Mouse (Mus musculus) gastrocnemius, postnatal 4 days (tissue): ENCODE data around the gene Gm11099. TPM values are rescaled to one million over a fixed set of nuclear protein-coding genes. Genes with fewer than 3 reads are reported as not detected.

ENCODE experiments used
- DNase-seq, 2 experiments: peaks; one replicate each; pipeline ENCODE4 v3.0.0; 2021 to 2022; ENCODE audit warnings: low spot score in 2 of 2, mixed read lengths in 2 of 2
- long read RNA-seq, 2 experiments: library from polyadenylated mRNA; stranded (forward); transcript quantifications; one replicate each; pipeline ENCODE4 v2.0.0; 2021
- total RNA-seq, 2 experiments: library from RNA; stranded (reverse); gene quantifications; 2 replicates each; pipeline ENCODE4 v1.2.3; 2021

The Gm11099 gene
- not detected for total RNA-seq
- long read RNA-seq, experiment 1 = 0 reads
- long read RNA-seq, experiment 2 = 0 reads

DNA sequence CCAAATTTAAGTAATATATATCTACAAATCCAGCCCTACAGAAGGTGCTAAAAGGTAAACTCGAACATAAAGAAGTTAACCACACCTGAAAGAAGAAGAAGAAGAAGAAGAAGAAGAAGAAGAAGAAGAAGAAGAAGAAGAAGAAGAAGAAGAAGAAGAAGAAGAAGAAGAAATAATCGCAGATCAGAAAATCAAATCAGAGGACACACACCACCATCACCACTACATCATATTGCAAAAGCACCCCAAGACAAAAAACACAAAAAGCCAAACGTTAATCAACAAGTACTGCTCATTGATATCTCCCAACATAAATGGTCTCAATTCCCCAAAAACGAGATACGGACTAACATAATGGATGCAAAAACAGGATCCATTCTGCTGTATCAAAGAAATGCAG, at the start of gene Gm11099:
TSS of gene Gm11099 (plus strand) at position 301 of the 400 bp plus-strand sequence.
- no peak for DNase-seq

DNA sequence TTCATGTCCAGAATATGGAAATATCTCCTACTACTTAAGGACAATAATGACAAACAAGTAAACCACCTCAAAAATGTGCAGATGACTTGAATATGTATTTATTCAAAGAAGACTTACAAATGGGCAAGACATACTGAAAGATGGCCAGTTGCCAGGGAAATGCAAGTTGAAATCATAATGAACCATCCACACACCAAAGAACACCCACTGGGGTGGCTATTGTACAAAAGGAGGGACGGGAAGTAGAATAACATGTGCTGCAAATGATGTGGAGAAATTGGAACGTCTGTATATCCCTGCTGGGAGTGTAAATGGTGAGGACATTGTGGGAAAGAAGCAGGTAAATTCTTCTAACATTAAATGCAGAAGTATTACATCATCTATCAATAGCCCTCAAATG, 46.3 kb upstream of the Gm11099 start:
- DNase-seq = no peak

DNA sequence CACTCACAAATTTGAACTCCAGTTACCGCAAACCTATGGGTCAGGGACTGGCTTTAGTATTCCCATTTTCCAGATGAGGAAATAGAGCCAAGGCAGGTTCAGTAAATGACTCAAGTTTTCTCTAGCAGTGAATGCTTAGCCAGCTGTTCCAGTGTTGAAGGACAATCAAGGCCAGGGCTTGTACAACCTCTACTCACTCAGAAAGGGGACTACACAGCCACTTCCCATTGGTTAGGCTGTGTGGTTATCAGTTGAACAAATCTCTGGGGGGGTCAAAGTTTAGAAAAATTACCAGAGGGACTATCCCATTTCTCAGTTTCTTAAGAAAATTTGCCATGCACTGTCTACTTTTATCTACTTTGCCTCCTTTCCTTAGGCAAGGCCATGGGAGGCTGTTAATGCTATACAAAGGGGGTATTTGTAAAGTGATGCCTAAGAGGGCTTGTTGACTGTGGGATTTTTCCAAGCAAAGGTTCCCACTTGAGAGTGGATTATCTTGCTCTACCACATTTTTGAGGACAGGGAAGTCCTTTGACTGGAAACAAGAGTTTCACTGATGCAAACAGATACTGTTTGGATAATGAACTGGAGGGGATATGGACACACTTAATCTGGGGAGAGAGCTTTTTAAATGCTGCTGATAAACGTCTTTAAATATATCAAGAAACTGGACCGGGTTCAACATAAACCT, 30.2 kb upstream of the Gm11099 start:
- no peak for DNase-seq

DNA sequence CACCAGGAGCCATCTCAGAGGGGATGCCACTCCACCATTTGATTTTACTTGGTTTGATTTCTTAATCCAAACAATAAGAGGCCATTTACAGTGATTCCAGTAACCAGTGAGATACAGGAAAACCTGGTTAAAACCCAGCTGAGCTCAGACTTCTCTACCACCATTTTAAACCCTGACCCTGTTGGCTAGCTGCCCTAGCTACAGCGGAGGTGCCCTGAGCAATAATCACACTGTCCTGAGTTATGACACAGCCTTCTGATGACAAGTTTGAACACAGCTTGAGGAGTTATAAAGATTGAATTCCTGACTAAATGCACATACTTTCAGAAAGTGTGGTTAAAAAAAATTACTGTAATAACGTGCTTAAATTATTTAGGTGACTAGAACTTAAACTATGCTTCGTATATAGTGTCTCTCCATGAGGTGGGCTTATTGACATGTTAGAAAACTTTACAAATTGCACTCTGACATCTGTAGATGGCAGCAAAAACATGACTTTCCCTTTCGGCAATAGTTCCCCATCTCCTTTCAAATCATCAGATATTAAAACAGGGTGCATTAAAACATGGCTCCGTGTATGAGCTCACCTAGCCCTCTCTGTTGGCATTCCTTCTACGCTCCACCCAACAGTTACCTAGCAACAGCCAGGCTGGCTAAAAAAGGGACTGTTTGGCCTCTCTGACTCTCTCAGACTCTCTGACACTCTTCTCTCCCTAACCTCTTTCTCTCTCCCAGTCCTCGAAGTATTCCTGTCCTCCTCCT, 29.1 kb upstream of the Gm11099 start:
- DNase-seq = no peak

- DNase-seq = no peak
These were observed 26.8 kb upstream of the Gm11099 start for GRCm38 (mm10) chr2:58832253-58832980.

- DNase-seq = no peak
These were observed 18.2 kb upstream of the Gm11099 start for GRCm38 (mm10) chr2:58841021-58841420.

GRCm38 (mm10) chr2:58842443-58842842, 16.8 kb upstream of the Gm11099 start:
- no peak for DNase-seq

- DNase-seq = no peak
These were observed 14.7 kb upstream of the Gm11099 start for GRCm38 (mm10) chr2:58844499-58844898.

DNA sequence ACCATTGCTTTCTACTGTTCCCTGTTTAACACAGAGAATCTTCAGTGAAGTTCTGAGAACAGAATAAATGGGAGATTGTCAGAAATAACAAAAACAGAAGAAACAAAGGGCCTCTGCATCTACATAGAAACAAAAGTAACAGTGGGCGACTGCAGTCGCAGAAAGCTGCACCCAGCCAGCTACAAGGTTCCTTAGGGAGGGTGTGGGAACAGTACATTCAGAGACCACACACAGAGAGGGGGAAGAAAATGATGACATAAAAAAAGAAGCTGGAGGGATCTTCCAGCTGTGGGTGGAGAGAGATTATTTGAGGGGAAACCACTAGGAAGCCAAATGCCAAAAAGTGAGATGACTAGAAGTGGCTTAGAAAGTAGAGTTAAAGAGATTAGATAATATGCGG, 20.6 kb downstream of the Gm11099 start:
- no peak for DNase-seq

DNA sequence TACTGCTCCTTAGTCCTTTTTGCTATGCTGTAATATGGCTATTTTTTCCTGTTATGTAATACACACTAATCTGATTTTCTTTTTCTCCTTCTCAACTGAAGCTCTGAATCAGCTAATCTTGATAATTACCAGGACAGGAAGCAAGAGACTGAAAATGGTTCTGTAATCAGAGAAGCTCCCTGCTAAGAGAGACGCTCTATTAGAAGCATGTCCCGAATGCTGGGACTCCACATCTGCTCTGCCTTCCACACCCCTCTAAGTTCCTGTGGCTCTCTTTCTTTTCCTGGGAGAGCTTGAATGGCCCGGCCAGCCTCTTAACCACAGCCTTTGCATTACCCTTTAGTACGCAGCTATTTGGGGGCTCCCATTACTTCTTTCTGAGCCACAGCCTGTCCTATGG, 45.8 kb downstream of the Gm11099 start:
- DNase-seq = no peak

- no peak for DNase-seq
These were observed 47.7 kb downstream of the Gm11099 start for GRCm38 (mm10) chr2:58906814-58907516.

GRCm38 (mm10) chr2:58912339-58912738, 53.1 kb downstream of the Gm11099 start:
- no peak for DNase-seq

DNA sequence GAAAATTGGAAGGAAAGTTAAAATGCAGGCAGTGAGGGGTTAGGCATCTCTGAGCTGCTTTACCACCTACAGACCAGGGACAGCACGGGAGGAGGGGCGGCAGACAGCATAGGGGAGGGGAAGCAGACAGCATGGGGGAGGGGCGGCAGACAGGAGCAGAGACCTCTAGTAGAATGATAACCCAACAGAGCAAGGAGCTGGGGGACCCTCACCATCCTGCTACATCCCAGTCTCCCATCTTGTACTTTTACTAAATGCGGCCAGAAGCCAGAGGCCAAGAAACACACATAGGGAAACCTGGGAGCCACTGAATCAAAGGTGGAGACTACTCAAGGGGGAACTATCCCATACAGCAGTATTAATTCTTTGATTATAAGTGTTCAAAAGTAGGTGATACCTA, 59.1 kb downstream of the Gm11099 start:
- DNase-seq = no peak

DNA sequence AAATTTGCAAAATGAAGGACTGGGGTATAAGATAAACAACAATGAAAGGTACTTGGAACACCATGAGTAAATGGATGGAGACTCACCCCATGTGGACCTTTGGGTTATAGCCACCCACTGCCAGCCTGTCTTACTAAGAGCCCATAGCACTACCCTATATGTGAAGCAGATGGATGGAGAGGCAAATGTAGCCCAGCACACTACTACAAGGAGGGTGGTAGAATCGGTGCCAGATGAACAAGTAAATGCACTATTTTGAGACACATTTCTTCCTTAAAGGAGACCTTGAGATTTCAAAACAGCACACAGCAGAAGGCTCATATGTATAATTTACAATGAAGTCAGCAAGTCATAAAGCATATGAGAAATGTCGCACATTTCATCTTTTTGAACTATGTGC, 66.3 kb downstream of the Gm11099 start:
- no peak for DNase-seq

GRCm38 (mm10) chr2:58941361-58941760, 82.1 kb downstream of the Gm11099 start:
- no peak for DNase-seq

DNA sequence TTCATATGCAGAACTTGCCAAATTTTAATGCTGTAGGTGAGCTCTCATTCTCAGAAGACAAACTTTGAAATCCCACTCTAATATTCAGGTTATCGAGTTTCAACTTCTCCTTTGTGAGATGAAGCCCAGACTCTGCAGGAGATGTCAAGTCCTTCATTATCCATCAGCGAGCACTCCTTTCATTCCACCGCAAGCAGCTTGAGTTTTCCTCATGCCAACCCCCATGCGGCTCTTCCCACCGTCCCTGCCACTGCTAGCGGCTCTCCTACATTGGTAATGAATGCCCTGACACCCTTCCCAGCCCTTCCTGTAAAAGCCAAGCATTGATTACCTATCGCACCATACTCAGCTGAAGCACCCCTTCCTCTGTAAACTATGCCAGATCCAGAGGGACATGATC, 89.6 kb downstream of the Gm11099 start:
- DNase-seq = no peak

GRCm38 (mm10) chr2:58952101-58952500, 92.9 kb downstream of the Gm11099 start:
- DNase-seq = no peak

DNA sequence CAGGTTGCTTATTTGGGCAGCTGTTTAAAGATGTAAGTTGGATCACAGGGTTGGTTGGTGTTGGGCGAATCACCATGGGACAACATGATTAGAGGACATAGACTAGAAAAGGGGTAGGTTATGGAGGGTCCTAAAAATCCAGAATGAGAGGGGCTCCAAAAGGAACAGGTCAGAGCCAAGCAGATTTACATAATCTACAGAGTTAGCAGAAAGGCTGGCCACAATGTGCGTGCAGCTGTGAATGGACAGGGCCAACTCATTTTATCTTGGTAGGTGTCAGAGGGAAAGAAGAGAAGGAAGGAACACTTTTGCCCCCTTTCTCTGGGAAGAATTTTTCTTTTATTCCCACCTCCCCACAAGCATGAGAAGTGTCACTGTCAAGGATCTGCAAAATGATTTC, 97.1 kb downstream of the Gm11099 start:
- no peak for DNase-seq

DNA sequence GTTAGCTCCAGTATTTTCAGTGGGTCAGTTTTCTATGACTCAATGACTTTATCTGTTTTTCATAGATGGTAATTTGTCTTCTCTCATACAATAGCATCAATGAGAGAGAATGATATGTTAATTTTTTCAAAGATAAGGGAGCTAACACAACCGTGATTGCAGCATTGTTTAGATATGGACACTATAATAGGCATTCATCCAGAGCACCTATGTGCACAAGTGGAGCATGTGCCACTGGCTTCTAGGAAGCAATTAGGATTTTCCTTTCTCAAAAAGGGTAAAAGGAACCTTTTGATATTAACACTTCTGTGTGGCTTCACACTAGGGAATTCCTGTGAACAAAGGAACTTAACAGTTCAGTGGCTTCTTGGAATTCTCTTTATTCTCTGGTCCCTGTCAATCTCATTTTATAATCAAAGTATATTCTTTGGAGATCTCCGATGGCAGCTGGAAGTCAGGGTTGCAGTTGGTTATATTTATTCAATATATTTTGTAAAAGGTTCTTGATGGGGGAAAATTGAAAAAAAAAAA, 97.6 kb downstream of the Gm11099 start:
- DNase-seq = no peak
